Mouse (Mus musculus) limb, embryonic 10.5 days (tissue): ENCODE results near the gene Pias1. TPM values are rescaled to one million over a fixed set of nuclear protein-coding genes. Genes with fewer than 3 reads are reported as not detected.

Experiments
- DNase-seq: peaks from one replicate; pipeline ENCODE4 v3.0.0-alpha.2; 2017; ENCODE audit warnings: low spot score
- H3K27ac ChIP-seq: fragments of 300-500 bp; sonication (generic); 2 replicates; pipeline ENCODE4 v1.5.1; 2016; ENCODE audit warnings: mild to moderate bottlenecking
- H3K27me3 ChIP-seq: fragments of 300-500 bp; sonication (generic); 2 replicates; pipeline ENCODE4 v1.6.1; 2016; ENCODE audit warnings: low read depth, mild to moderate bottlenecking; ENCODE audit not compliant: poor library complexity, severe bottlenecking
- H3K36me3 ChIP-seq: fragments of 300-500 bp; sonication (generic); 2 replicates; pipeline ENCODE4 v1.6.1; 2016; ENCODE audit warnings: mild to moderate bottlenecking, moderate library complexity
- H3K4me1 ChIP-seq: fragments of 300-500 bp; sonication (generic); 2 replicates; pipeline ENCODE4 v1.6.1; 2016
- H3K4me3 ChIP-seq: fragments of 300-500 bp; sonication (generic); 2 replicates; pipeline ENCODE4 v1.5.1; 2016; ENCODE audit warnings: mild to moderate bottlenecking, moderate library complexity
- H3K9me3 ChIP-seq: fragments of 300-500 bp; sonication (generic); replicated peaks from 2 replicates; pipeline ENCODE4 v1.6.1; 2016; ENCODE audit warnings: mild to moderate bottlenecking
- WGBS: fragments of 180-500 bp; shearing (Covaris S2); methylation state at CpG from one replicate; pipeline ENCODE4 v1.1.7; 2016; 5-methylcytosine and 5-hydroxymethylcytosine counted together
- polyA plus RNA-seq: library from polyadenylated mRNA; unstranded; fragments of >200 nt; fragmentation: Nextera tagmentation; extraction: Ambion mirVana; gene quantifications from 2 replicates; pipeline ENCODE4 v1.2.1, GENCODE M21; 2016

The Pias1 gene
- polyA plus RNA-seq, 1 experiment from 2014 or later: 53.9 TPM

DNA sequence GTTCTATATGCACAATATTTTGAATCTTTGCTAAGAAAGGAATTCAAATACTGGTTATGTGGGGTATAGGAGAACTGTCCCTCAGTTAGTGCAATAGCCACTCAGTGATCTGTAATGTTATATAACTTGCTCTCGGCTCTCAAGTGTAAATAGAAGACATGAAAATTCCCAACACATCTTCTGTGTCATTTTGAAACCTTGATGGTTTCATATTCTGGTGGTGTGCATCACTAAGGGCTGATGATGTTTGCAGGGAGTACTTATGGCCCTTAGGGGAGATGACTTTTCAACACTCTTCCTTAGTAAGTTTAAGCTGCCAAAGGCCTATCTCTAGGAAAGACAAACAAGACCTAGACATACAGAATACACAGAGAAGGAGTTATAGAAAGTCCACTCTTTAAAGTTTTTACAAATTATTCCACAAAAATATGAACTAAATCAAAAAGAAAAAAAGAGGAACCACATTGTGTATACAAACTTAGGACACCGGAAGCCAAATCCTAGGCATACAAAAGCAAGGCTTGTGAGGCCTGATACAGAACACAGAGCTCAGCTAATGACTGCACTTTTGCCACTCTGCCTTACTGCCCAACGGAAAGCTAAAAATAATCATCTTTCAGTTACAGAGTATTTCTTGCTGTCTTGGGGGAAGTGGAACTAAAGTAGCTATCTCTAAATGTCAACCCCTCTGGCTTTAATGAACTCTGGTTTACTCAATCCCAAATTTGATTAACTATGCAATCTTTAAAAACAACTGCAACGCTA lies 55.0 kb downstream of the Pias1 start:
- Histone ChIP-seq H3K9me3 (no peaks in the 10 kb centered on the region), H3K4me1 (no peaks in the 10 kb centered on the region; the same call in 1 of the 2 replicates), H3K27me3 (no peaks in the 10 kb centered on the region), H3K27ac (no peak overlapping the region), H3K4me3 (no peak overlapping the region), H3K36me3 (peaks cover 5% of the 10 kb centered on the region; the same call in 1 of the 2 replicates)
- WGBS: 92% methylated on average over 4 of the region's 4 CpGs
- no peak for DNase-seq

DNA sequence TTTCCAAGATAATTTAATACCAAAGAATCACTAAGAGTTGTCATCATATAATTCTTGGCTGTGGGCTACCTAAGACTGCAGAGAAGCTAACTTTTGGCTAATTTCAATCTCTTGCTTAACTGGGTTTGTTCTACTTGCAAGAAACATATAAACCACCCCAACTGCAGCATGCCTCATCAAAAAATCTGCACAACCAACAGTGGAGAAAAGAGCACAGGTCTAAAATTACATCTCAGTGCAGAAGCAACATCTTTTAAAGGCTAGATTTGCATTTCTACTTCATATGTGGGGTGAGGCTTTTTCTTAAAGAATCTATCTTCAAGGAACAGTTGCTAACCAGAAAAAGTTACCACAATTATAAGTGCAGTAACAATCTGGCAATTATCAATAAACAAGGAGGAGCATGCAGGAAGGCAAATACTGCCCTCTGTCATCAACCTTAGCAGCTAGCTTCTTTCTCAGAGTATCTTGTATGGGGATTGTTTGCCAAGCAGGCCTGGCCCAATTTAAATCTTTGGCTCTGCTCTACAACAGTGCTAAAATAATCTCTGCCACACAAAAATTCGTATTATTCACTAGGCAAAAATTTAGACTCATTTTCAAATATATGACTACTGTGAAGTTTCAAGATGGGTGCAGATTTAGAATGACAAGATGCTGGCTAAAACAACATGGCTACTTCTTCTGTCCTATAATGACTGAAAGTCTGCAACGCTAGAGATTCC lies 62.7 kb downstream of the Pias1 start:
- no peak for DNase-seq
- WGBS: 85% methylated on average over 2 of the region's 2 CpGs
- Histone ChIP-seq H3K4me1 (no peaks in the 10 kb centered on the region; the same call in 1 of the 2 replicates), H3K9me3 (no peaks in the 10 kb centered on the region), H3K27ac (no peak overlapping the region), H3K4me3 (no peak overlapping the region), H3K27me3 (no peaks in the 10 kb centered on the region), H3K36me3 (peaks cover 18% of the 10 kb centered on the region)

DNA sequence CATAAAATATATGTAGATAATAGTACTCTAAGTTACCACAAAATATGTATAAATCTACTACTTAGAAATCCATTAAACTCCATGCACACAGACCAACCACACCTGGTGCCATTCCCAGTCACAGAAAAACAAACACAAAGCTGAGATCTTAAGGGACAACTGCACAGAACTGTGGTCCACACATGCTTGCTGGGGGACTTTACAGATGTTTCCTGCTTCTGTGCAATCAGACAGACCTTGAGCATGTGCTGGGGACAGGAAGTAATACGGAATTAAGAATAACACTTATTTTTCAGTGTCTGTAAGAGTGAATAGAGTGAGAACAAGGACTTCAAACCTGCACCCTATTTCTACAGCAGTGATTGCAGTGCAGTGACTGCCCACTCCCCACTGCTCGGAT lies 66.8 kb downstream of the Pias1 start:
- DNase-seq: no peak
- Histone ChIP-seq H3K9me3 (no peaks in the 10 kb centered on the region), H3K27ac (no peak overlapping the region), H3K36me3 (peaks cover 40% of the 10 kb centered on the region), H3K4me1 (no peaks in the 10 kb centered on the region), H3K4me3 (no peak overlapping the region), H3K27me3 (no peaks in the 10 kb centered on the region)
- 83% methylated on average over 2 of the region's 2 CpGs for WGBS

DNA sequence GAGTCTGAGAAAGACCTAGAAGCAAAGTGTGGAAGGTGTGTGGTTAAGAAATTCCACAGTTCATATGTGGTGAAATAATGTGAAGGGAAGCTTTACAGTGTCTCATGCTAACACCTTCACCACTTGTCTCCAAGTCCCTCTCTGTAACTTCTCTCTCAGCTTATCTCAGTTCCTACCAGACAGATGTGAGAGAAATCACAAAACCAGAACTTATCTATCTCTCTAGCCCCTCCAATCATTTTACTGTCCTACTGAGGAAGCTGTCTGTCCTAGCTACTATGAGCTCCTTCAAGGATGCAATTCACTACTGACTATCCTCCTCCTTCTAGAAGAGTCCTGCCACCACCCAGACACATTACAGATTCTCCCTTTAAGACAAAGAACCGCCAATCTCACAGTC lies 70.7 kb downstream of the Pias1 start:
- DNase-seq: no peak
- Histone ChIP-seq H3K27ac (no peak overlapping the region), H3K27me3 (no peaks in the 10 kb centered on the region), H3K4me1 (no peaks in the 10 kb centered on the region), H3K36me3 (peaks cover 60% of the 10 kb centered on the region), H3K4me3 (no peak overlapping the region), H3K9me3 (no peaks in the 10 kb centered on the region; the same call in 1 of the 2 replicates)
- WGBS: 89% methylated on average over 1 of the region's 1 CpGs

DNA sequence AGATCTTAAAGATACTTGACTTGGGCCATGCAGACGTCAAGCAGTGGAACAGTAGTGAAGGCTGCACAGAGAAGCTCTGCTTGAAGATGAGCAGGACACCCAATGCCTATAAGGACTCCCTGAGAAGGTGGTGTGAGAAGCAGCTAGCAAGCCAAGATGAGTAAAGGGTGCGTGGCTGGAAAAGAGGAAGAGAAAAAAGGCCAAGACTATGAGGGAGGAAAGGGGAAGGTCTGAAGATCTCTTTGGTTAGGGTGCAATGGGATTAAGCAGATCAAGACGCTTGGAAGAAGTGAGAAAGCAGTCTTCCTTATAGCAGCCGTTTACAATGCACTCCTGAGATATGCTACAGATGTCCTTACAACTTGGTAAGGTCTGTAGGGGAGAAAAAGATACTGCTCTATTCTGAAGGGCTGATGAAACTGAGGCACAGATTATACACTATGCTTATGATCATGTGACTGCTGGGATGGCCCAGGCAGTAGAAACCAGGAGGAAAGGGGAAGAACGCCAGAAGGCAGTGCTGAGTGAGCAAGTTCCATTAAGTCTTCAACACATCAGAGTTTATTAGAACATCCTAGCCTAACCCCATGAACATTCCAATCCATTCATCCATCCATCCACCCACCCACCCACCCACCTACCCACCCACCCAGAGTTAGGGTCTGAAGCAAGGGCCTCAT lies 74.2 kb downstream of the Pias1 start:
- no peak for DNase-seq
- H3K27me3 ChIP-seq: no peaks in the 10 kb centered on the region
- H3K36me3 ChIP-seq: peaks cover 71% of the 10 kb centered on the region
- no peak overlapping the region for H3K27ac ChIP-seq
- H3K9me3 ChIP-seq: no peaks in the 10 kb centered on the region; the same call in 1 of the 2 replicates
- peaks cover 6% of the 10 kb centered on the region; the same call in 1 of the 2 replicates for H3K4me1 ChIP-seq
- WGBS: 87% methylated on average over 5 of the region's 5 CpGs
- H3K4me3 ChIP-seq: no peak overlapping the region

DNA sequence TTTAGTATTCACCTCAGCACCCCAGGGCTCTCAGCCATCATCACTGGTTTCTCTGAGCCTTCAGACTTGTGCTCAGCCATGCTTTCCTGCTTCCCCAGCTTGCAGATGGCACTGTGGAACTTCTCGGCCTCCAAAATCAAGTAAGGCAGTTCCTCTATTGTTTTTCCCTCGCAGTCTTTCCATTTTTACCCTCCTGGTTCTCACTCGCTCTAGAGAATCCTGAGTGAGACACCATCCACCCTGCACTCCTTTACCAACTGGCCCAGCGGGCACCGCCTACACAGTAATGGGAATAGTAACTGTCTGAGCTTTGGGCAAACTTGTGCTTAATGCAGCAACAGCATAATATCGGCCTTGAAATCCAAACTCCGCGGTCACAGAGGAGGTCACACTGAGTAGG lies 82.7 kb downstream of the Pias1 start:
- WGBS: 94% methylated on average over 8 of the region's 8 CpGs
- Histone ChIP-seq H3K27ac (no peak overlapping the region), H3K4me1 (peaks cover 6% of the 10 kb centered on the region; the same call in 1 of the 2 replicates), H3K4me3 (no peak overlapping the region), H3K27me3 (no peaks in the 10 kb centered on the region), H3K9me3 (no peaks in the 10 kb centered on the region), H3K36me3 (peaks cover 53% of the 10 kb centered on the region)
- no peak for DNase-seq

DNA sequence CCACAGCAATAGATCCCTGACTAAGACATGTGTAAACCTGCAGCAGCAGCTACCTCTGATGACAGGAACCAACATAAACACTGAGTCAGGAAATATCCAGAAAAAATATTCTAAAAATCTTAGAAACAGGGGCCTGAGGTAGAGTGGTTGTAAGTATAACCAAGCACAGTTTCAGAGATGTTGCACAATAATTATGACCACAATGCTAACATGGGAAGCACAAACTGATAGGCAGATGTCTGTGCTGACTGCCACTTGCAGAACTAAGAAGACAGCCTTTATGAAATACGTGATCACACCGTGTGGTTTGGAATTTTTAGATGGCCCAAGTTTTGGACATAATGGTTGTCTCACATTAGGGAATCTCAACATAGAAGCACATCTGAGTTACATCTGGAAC lies 83.9 kb downstream of the Pias1 start:
- no peak overlapping the region for H3K27ac ChIP-seq
- DNase-seq: no peak
- H3K36me3 ChIP-seq: peaks cover 42% of the 10 kb centered on the region
- WGBS: 97% methylated on average over 2 of the region's 2 CpGs
- no peaks in the 10 kb centered on the region for H3K4me1 ChIP-seq
- H3K4me3 ChIP-seq: no peak overlapping the region
- H3K27me3 ChIP-seq: no peaks in the 10 kb centered on the region
- no peaks in the 10 kb centered on the region for H3K9me3 ChIP-seq

DNA sequence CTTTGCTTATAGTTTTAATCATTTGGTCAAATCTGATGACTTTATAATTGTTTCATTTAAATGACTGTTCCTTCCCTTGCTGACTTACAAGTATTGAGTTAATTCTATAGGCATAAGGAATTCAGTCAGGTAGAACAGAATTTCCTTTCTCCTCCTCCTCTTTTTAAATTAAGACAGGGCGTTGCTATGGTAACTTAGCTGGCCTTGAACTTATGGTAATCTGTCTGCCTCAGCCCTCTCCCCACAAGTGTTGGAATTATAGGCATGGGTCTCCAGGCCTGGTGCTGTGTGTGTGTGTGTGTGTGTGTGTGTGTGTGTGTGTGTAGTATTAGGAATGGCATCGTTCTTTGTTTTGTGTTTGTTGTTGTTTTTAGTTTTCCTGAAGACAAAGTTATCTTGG lies 86.0 kb downstream of the Pias1 start:
- 86% methylated on average over 2 of the region's 2 CpGs for WGBS
- no peak for DNase-seq

DNA sequence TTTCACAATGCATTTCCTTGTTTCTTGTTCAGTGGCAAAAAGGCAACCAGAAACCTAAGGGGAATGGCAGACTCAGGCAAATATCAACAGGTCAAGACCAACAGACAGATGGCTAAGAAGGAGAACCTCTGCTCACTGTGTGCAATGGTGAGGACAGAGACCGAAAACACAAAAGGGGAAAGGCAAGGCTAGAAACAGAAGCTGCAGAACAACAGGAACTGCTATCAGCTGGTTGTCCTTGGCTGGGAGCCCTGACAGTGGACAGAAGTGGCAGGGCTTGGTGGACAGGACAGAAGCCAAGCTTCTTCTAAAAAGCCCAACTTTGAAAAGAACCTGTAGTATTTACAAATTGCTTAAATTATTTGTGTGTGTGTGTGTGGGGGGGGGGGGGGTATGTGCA lies 93.2 kb downstream of the Pias1 start:
- Histone ChIP-seq H3K4me3 (no peak overlapping the region), H3K27ac (no peak overlapping the region), H3K9me3 (no peaks in the 10 kb centered on the region), H3K27me3 (no peaks in the 10 kb centered on the region), H3K4me1 (no peaks in the 10 kb centered on the region), H3K36me3 (peaks cover 62% of the 10 kb centered on the region)
- no peak for DNase-seq
- WGBS: 96% methylated on average over 1 of the region's 1 CpGs

More for the DNA sequence above, 86.0 kb downstream of the Pias1 start:
- Histone ChIP-seq H3K9me3 (no peaks in the 10 kb centered on the region), H3K4me1 (no peaks in the 10 kb centered on the region), H3K27me3 (no peaks in the 10 kb centered on the region), H3K4me3 (no peak overlapping the region), H3K36me3 (peaks cover 44% of the 10 kb centered on the region), H3K27ac (no peak overlapping the region)

DNA sequence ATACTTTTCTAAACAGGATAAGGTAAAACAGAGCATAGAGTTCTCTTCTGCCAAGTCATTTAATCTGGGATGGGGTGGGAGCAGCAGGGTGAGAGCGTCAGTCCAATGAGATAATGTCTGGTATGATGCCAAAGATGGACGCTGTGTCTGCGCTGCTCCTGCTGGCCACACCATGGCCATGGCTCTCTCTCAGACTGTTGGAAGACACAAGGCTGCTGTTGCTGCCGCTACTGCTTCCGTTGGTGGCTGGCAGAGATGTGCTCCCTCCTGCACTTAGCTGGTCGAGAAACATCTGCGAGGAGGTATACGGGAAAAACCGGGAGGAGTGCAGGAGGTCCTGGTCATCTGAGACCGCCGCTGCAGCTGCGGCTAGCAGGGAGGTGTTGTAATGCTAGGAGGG lies 105.9 kb downstream of the Pias1 start:
- no peak overlapping the region for H3K4me3 ChIP-seq
- H3K27ac ChIP-seq: no peak overlapping the region
- WGBS: 84% methylated on average over 12 of the region's 12 CpGs
- H3K9me3 ChIP-seq: no peaks in the 10 kb centered on the region
- DNase-seq: no peak
- peaks cover 63% of the 10 kb centered on the region for H3K36me3 ChIP-seq
- H3K27me3 ChIP-seq: no peaks in the 10 kb centered on the region
- H3K4me1 ChIP-seq: 0 out of 2 replicates have a peak, but pooled peaks cover 2% of the 10 kb centered on the region

DNA sequence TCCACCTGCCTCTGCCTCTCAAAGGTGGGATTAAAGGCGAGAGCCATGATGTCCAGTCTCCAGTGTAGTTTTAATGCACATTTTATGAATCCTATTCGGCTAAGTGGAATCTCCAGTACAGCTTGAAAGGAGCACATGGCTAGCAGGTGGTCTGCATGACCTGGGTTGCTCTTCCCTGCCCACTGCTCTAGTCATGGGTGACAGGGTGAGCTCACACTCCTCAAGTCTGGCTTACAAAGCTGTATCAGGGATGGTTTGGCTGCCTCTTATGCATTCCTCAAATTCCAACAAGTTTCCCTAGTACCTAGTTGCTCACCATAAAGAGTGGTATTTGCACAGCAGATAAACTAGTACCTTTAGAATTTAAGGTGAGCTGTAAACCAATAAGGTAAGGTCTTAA lies 109.9 kb downstream of the Pias1 start:
- Histone ChIP-seq H3K27ac (no peak overlapping the region), H3K4me1 (0 out of 2 replicates have a peak, but pooled peaks cover 6% of the 10 kb centered on the region), H3K9me3 (no peaks in the 10 kb centered on the region), H3K4me3 (no peak overlapping the region), H3K27me3 (no peaks in the 10 kb centered on the region), H3K36me3 (peaks cover 24% of the 10 kb centered on the region)
- no peak for DNase-seq
- WGBS: 86% methylated on average over 2 of the region's 2 CpGs

DNA sequence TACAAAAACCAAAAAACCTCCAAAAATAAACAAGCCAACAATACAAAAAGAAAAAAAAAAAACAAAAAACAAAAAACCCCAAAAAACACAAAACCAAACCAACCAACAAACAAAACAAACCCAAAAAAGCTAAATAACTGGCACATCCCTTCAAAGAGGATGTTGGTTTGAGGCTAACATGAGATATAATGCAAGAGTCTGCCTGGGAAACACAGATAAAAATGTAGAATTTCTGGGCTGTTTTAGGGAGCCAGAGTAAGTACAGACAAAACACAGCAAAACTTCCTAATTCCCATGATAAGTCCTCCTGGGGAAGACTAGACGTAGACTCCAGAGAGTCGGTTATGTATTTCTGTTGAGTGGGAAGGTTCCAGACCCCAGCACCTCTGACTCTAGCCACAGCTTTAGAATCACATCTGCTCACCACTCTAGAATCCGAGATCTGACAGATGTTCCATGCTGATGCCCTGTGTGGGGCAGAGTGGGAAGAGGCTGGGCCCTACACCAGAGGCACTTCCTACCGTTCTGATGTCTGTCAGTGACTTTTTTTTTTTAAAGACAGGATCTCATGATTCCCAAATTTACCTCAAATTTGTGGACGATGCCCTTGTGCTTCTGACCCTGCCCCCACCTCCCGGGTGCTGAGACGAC lies 110.6 kb downstream of the Pias1 start:
- H3K9me3 ChIP-seq: no peaks in the 10 kb centered on the region
- H3K36me3 ChIP-seq: peaks cover 18% of the 10 kb centered on the region
- DNase-seq: no peak
- 89% methylated on average over 7 of the region's 7 CpGs for WGBS
- H3K4me1 ChIP-seq: 0 out of 2 replicates have a peak, but pooled peaks cover 10% of the 10 kb centered on the region
- no peak overlapping the region for H3K4me3 ChIP-seq
- no peak overlapping the region for H3K27ac ChIP-seq
- no peaks in the 10 kb centered on the region for H3K27me3 ChIP-seq
